In the genomic region with DNA sequence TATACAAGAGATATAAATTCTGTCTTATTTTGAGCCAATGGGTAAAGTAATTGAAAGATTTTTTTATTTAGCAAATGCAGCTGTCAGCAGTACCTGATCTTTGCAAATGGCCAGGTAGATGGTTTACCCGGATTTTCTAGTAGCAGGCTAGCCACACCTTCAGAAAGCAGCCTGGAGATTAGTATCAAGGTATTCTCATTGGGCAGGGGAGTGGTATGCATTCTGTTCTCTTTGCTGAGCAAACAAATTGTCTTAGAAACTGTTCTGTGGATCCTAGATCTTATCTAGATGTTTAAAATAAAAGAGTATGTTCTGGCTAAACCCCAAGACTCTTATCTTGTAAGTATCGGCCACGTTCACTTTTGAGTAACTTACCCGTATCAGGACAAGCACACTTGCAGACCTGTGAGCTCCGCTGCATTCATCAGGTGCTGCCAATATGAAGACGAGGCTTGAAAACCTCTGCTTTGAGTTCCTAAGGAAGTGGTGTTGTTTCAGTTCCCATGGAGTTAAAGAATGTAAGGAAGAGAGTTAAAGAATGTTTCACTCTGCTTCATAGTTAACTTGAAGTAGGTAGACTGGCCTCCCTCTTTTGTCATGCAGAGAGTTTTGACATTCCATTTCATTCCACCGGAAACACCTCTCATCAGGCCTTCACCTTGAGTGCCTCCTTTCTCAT, we compare ENCODE assay signal across 32 mouse cellular contexts. TPM values are rescaled to one million over a fixed set of nuclear protein-coding genes. Genes with fewer than 3 reads are reported as not detected.
DNase-seq lines count a peak whose midpoint lies in the region; ATAC-seq and TF ChIP-seq lines count a peak whose summit lies in the region.
"Had no signal": no experiment of that assay in that cellular context is flagged by ENCODE, and none has a peak within 500 bp of the region (broad histone marks: within the 10 kb centered on the region; RNA-seq: fewer than 3 reads in every experiment).

No protein-coding gene starts in this region.

- DNase-seq in kidney, adult 11 months: no peak
- no peak for DNase-seq in stomach, postnatal 0 days (ENCODE audit: low spot score)
- peak; percentile 48 for DNase-seq in lung, postnatal 25 days (ENCODE audit: low spot score)
- DNase-seq in embryo, embryonic 10.5 days (ENCODE audit: low spot score): no peak
- no peak for DNase-seq in layer of hippocampus, postnatal 10 days (ENCODE audit: low spot score in 2 of 2)
- DNase-seq: adrenal gland, postnatal 14 days; cerebellum, adult 9-11 months; gastrocnemius, postnatal 10 days; heart, adult 11 months; heart, postnatal 36 days; kidney, adult 2 months; liver, postnatal 0 days; retina, postnatal 1 day; thymus, postnatal 14 days had no signal

- WGBS in kidney, embryonic 16.5 days: 76% methylated on average over 7 of the region's 7 CpGs
- WGBS in stomach, embryonic 14.5 days: 67% methylated on average over 7 of the region's 7 CpGs
- WGBS in stomach, postnatal 0 days: 47% methylated on average over 7 of the region's 7 CpGs
- 67% methylated on average over 7 of the region's 7 CpGs for WGBS in heart, embryonic 12.5 days

- no peak overlapping the region for H3K4me3 ChIP-seq in kidney, embryonic 16.5 days (ENCODE audit: low read length)
- no peak overlapping the region for H3K4me3 ChIP-seq in stomach, embryonic 14.5 days (ENCODE audit: low read depth, low read length)
- H3K4me3 ChIP-seq in stomach, postnatal 0 days (ENCODE audit: low read depth, low read length): no peak overlapping the region
- no peak overlapping the region for H3K4me3 ChIP-seq in heart, embryonic 12.5 days
- H3K4me3 ChIP-seq: embryonic facial prominence, embryonic 12.5 days; erythroblast, embryonic 14.5 days; forebrain, embryonic 13.5 days; hindbrain, embryonic 15.5 days; midbrain, embryonic 10.5 days had no signal

- ATAC-seq in kidney, embryonic 16.5 days (ENCODE audit: low FRiP score, low TSS enrichment): no peak
- peak; percentile 58; the same call in 1 of the 2 replicates for ATAC-seq in stomach, embryonic 14.5 days (ENCODE audit: insufficient number of reproducible peaks, insufficient read depth, low FRiP score, low read depth)
- ATAC-seq in stomach, postnatal 0 days (ENCODE audit: low FRiP score, low TSS enrichment): no peak
- no peak for ATAC-seq in heart, embryonic 12.5 days (ENCODE audit: insufficient number of reproducible peaks, low FRiP score)
- ATAC-seq: activated CD4-positive, CD25-positive, alpha-beta regulatory T cell, adult 4 months; forebrain, embryonic 13.5 days; liver, postnatal 0 days had no signal

- no peaks in the 10 kb centered on the region for H3K27me3 ChIP-seq in kidney, embryonic 16.5 days (ENCODE audit: insufficient read depth, low read length)
- H3K27me3 ChIP-seq in stomach, embryonic 14.5 days (ENCODE audit: control insufficient read depth, insufficient read depth, low read length): no peaks in the 10 kb centered on the region
- no peaks in the 10 kb centered on the region for H3K27me3 ChIP-seq in stomach, postnatal 0 days (ENCODE audit: control insufficient read depth, insufficient read depth, low read length)
- no peaks in the 10 kb centered on the region for H3K27me3 ChIP-seq in heart, embryonic 12.5 days (replicated peaks)
- H3K27me3 ChIP-seq: embryonic facial prominence, embryonic 12.5 days; forebrain, embryonic 13.5 days; hindbrain, embryonic 15.5 days had no signal

- TF ChIP-seq EP300 in stomach, postnatal 0 days (optimal IDR thresholded peaks at IDR 0.05): no peak

- no peak overlapping the region for H3K4me2 ChIP-seq in kidney, embryonic 16.5 days (replicated peaks; ENCODE audit: low read depth, low read length)
- H3K4me2 ChIP-seq in stomach, embryonic 14.5 days (replicated peaks; ENCODE audit: low read depth, low read length): no peak overlapping the region
- H3K4me2 ChIP-seq in stomach, postnatal 0 days (replicated peaks; ENCODE audit: low read depth): no peak overlapping the region
- H3K4me2 ChIP-seq in heart, embryonic 12.5 days: no peak overlapping the region
- H3K4me2 ChIP-seq: embryonic facial prominence, embryonic 12.5 days; forebrain, embryonic 13.5 days; hindbrain, embryonic 15.5 days had no signal

- no peak for TF ChIP-seq CTCF in stomach, postnatal 0 days (IDR thresholded peaks at IDR 0.05; ENCODE audit: low read depth)

- no peaks in the 10 kb centered on the region for H3K9me3 ChIP-seq in kidney, embryonic 16.5 days (ENCODE audit: low read length)
- H3K9me3 ChIP-seq in stomach, embryonic 14.5 days (ENCODE audit: control insufficient read depth, low read depth, low read length): no peaks in the 10 kb centered on the region
- H3K9me3 ChIP-seq in stomach, postnatal 0 days (ENCODE audit: control insufficient read depth, low read length): no peaks in the 10 kb centered on the region
- no peaks in the 10 kb centered on the region for H3K9me3 ChIP-seq in heart, embryonic 12.5 days (replicated peaks)
- H3K9me3 ChIP-seq: embryonic facial prominence, embryonic 12.5 days; forebrain, embryonic 13.5 days; hindbrain, embryonic 15.5 days; midbrain, embryonic 10.5 days had no signal

- H3K9ac ChIP-seq in kidney, embryonic 16.5 days (replicated peaks; ENCODE audit: low read length): no peak overlapping the region
- H3K9ac ChIP-seq in stomach, embryonic 14.5 days (replicated peaks; ENCODE audit: low read depth, low read length): no peak overlapping the region
- H3K9ac ChIP-seq in stomach, postnatal 0 days (ENCODE audit: low read length): no peak overlapping the region
- no peak overlapping the region for H3K9ac ChIP-seq in heart, embryonic 12.5 days
- H3K9ac ChIP-seq: embryonic facial prominence, embryonic 12.5 days; forebrain, embryonic 13.5 days; hindbrain, embryonic 15.5 days; liver, postnatal 0 days had no signal

- 0 out of 2 replicates have a peak overlapping the region, but pooled peaks have one; percentile 26 for H3K27ac ChIP-seq in kidney, embryonic 16.5 days (ENCODE audit: low read length)
- H3K27ac ChIP-seq in stomach, embryonic 14.5 days (ENCODE audit: low read length): no peak overlapping the region
- H3K27ac ChIP-seq in stomach, postnatal 0 days (replicated peaks): no peak overlapping the region
- H3K27ac ChIP-seq in heart, embryonic 12.5 days (ENCODE audit: poor library complexity, severe bottlenecking): no peak overlapping the region
- H3K27ac ChIP-seq: embryonic facial prominence, embryonic 12.5 days; forebrain, embryonic 13.5 days; hindbrain, embryonic 15.5 days; midbrain, embryonic 10.5 days had no signal

- H3K36me3 ChIP-seq in kidney, embryonic 16.5 days (ENCODE audit: insufficient read depth, low read length): peaks cover 23% of the 10 kb centered on the region
- H3K36me3 ChIP-seq in stomach, embryonic 14.5 days (ENCODE audit: control insufficient read depth, insufficient read depth, low read length): peaks cover 9% of the 10 kb centered on the region
- no peaks in the 10 kb centered on the region for H3K36me3 ChIP-seq in stomach, postnatal 0 days (ENCODE audit: control insufficient read depth, insufficient read depth, low read length)
- H3K36me3 ChIP-seq in heart, embryonic 12.5 days: peaks cover 34% of the 10 kb centered on the region
- H3K36me3 ChIP-seq: hindbrain, embryonic 15.5 days had no signal

- H3K4me1 ChIP-seq in kidney, embryonic 16.5 days (ENCODE audit: insufficient read depth, low read length): no peaks in the 10 kb centered on the region
- no peaks in the 10 kb centered on the region for H3K4me1 ChIP-seq in stomach, embryonic 14.5 days (ENCODE audit: control insufficient read depth, insufficient read depth, low read length)
- no peaks in the 10 kb centered on the region for H3K4me1 ChIP-seq in stomach, postnatal 0 days (replicated peaks; ENCODE audit: control insufficient read depth, insufficient read depth)
- no peaks in the 10 kb centered on the region for H3K4me1 ChIP-seq in heart, embryonic 12.5 days (replicated peaks)
- H3K4me1 ChIP-seq: embryonic facial prominence, embryonic 12.5 days; forebrain, embryonic 13.5 days; hindbrain, embryonic 15.5 days; midbrain, embryonic 10.5 days had no signal

RNA-seq across cellular contexts. Expression of gene Plscr1, which starts 11.1 kb away (rescaled TPM):
- polyA plus RNA-seq in kidney, embryonic 16.5 days (2015; fragmentation: Nextera tagmentation; extraction: Ambion mirVana): 82.2 and 82.5 TPM in 2 replicates
- 51.4 and 60.1 TPM in 2 replicates for polyA plus RNA-seq in stomach, embryonic 14.5 days (2014; fragmentation: Nextera tagmentation; extraction: Ambion mirVana)
- polyA plus RNA-seq in stomach, postnatal 0 days (2015; fragmentation: Nextera tagmentation; extraction: Ambion mirVana): 37.2 and 41.0 TPM in 2 replicates
- 41.0 and 41.9 TPM in 2 replicates for polyA plus RNA-seq in heart, embryonic 12.5 days (2016; fragmentation: Nextera tagmentation; extraction: Ambion mirVana)
- total RNA-seq in layer of hippocampus, postnatal 10 days (2021): 1 to 10 TPM; 1.7 to 1.8 TPM

RNA-seq across cellular contexts. Expression of gene Plscr2, which starts 14.8 kb away (rescaled TPM):
- polyA plus RNA-seq in kidney, embryonic 16.5 days (2015; fragmentation: Nextera tagmentation; extraction: Ambion mirVana): 42.7 and 47.8 TPM in 2 replicates
- 0.98 and 1.1 TPM in 2 replicates for polyA plus RNA-seq in stomach, embryonic 14.5 days (2014; fragmentation: Nextera tagmentation; extraction: Ambion mirVana)
- polyA plus RNA-seq in stomach, postnatal 0 days (2015; fragmentation: Nextera tagmentation; extraction: Ambion mirVana): 1.8 and 2.4 TPM in 2 replicates
- polyA plus RNA-seq in heart, embryonic 12.5 days (2016; fragmentation: Nextera tagmentation; extraction: Ambion mirVana): 6.6 and 7.4 TPM in 2 replicates
- 1 to 10 TPM; 1.1 to 1.2 TPM for total RNA-seq in layer of hippocampus, postnatal 10 days (2021)
- total RNA-seq: monocyte, adult 5-6 weeks had no signal
- polyA plus RNA-seq: activated CD4-positive, CD25-positive, alpha-beta regulatory T cell, adult 4 months; erythroblast, embryonic 14.5 days; neural tube, embryonic 11.5 days had no signal

RNA-seq across cellular contexts. Expression of gene 1700057G04Rik, which starts 48.6 kb away (rescaled TPM):
- polyA plus RNA-seq in kidney, embryonic 16.5 days (2015; fragmentation: Nextera tagmentation; extraction: Ambion mirVana): not detected in 2 replicates
- polyA plus RNA-seq in stomach, embryonic 14.5 days (2014; fragmentation: Nextera tagmentation; extraction: Ambion mirVana): not detected in 2 replicates
- polyA plus RNA-seq in stomach, postnatal 0 days (2015; fragmentation: Nextera tagmentation; extraction: Ambion mirVana): not detected in 2 replicates
- polyA plus RNA-seq in heart, embryonic 12.5 days (2016; fragmentation: Nextera tagmentation; extraction: Ambion mirVana): not detected in 2 replicates
- total RNA-seq in layer of hippocampus, postnatal 10 days (2021): not detected
- total RNA-seq: adrenal gland, postnatal 14 days; gastrocnemius, postnatal 10 days; heart, postnatal 36 days; layer of hippocampus, postnatal 25 days; left cerebral cortex, postnatal 25 days; liver, adult 2 months had no signal
- polyA plus RNA-seq: activated CD4-positive, CD25-positive, alpha-beta regulatory T cell, adult 4 months; brain, embryonic 14.5 days; cortical plate, adult 2 months; embryonic facial prominence, embryonic 12.5 days; erythroblast, embryonic 14.5 days; forebrain, embryonic 13.5 days; heart, embryonic 14.5 days; hindbrain, embryonic 15.5 days; kidney, adult 2 months; large intestine, adult 2 months; liver, adult 2 months; liver, postnatal 0 days; midbrain, embryonic 10.5 days; neural tube, embryonic 11.5 days had no signal
